Mouse (Mus musculus): ENCODE measurements at regions not wholly inside any gene's neighbourhood (a gene's known extent, or its start where the extent isn't known, plus 50 kb on each side); places are given as distances from the start of the nearest gene placed in this dataset.

- no peak for TF ChIP-seq CTCF (IDR thresholded peaks at IDR 0.05; ENCODE audit: borderline replicate concordance, insufficient read depth, low read length)
- TF ChIP-seq POLR2A (IDR thresholded peaks at IDR 0.05; ENCODE audit: low read depth, low read length), result no peak
Observed at GRCm38 (mm10) chr15:87290987-87291529, 253.0 kb upstream of the Fam19a5 start.
